Mouse (Mus musculus) hindbrain, embryonic 11.5 days (tissue): Measurements from ENCODE around the gene Itpr3. TPM values are rescaled to one million over a fixed set of nuclear protein-coding genes. Genes with fewer than 3 reads are reported as not detected.
A peak's percentile ranks its signal among the peaks of the same experiment; 100 is the strongest.

Experiments used
- ATAC-seq: fragments of 200-750 bp; cut with Nextera tagmentation; 2 replicates; pipeline ENCODE4 v1.8.0; 2017; ENCODE audit warnings: mild to moderate bottlenecking, moderate TSS enrichment, moderate library complexity; ENCODE audit not compliant: low FRiP score
- DNase-seq: peaks from one replicate; pipeline ENCODE4 v3.0.0-alpha.2; 2015; ENCODE audit warnings: low spot score
- H3K27ac ChIP-seq: fragments of 300-500 bp; sonication (generic); 2 replicates; pipeline ENCODE4 v1.5.1; 2014; ENCODE audit warnings: mild to moderate bottlenecking, low read depth, low read length
- H3K27me3 ChIP-seq: fragments of 300-500 bp; sonication (generic); 2 replicates; pipeline ENCODE4 v1.6.1; 2014; ENCODE audit warnings: mild to moderate bottlenecking, low read length, moderate library complexity, mixed read lengths; ENCODE audit not compliant: control insufficient read depth, insufficient read depth
- H3K36me3 ChIP-seq: fragments of 300-500 bp; sonication (generic); 2 replicates; pipeline ENCODE4 v1.6.1; 2014; ENCODE audit warnings: mild to moderate bottlenecking, low read length, moderate library complexity, mixed read lengths; ENCODE audit not compliant: control insufficient read depth, insufficient read depth
- H3K4me1 ChIP-seq: fragments of 300-500 bp; sonication (generic); replicated peaks from 2 replicates; pipeline ENCODE4 v1.6.1; 2014; ENCODE audit warnings: low read length, mixed read lengths; ENCODE audit not compliant: control insufficient read depth, insufficient read depth
- H3K4me2 ChIP-seq: fragments of 300-500 bp; sonication (generic); replicated peaks from 2 replicates; pipeline ENCODE4 v1.6.1; 2014; ENCODE audit warnings: mild to moderate bottlenecking, low read depth, low read length
- H3K4me3 ChIP-seq: fragments of 300-500 bp; sonication (generic); 2 replicates; pipeline ENCODE4 v1.5.1; 2014; ENCODE audit warnings: low read depth, low read length
- H3K9ac ChIP-seq: fragments of 300-500 bp; sonication (generic); 2 replicates; pipeline ENCODE4 v1.6.1; 2014; ENCODE audit warnings: low read depth, low read length
- H3K9me3 ChIP-seq: fragments of 300-500 bp; sonication (generic); 2 replicates; pipeline ENCODE4 v1.6.1; 2016; ENCODE audit warnings: low read length; ENCODE audit not compliant: control insufficient read depth
- whole genome bisulfite sequencing: fragments of 180-500 bp; shearing (Covaris S2); extraction: QIAGEN DNeasy Blood & Tissue Kit; methylation state at CpG from one replicate; pipeline ENCODE4 v1.1.7; 2014; 5-methylcytosine and 5-hydroxymethylcytosine counted together
- polyA plus RNA-seq: library from polyadenylated mRNA; unstranded; fragments of >200 nt; fragmentation: Nextera tagmentation; extraction: Ambion mirVana; gene quantifications from 2 replicates; pipeline ENCODE4 v1.2.1, GENCODE M21; 2014

The Itpr3 gene
- polyA plus RNA-seq, 1 experiment from 2014 or later: 1.3 TPM

GRCm38 (mm10) chr17:27122701-27123100 is 65.6 kb downstream of the Itpr3 start:
- H3K9ac ChIP-seq: no peak overlapping the region
- H3K4me1 ChIP-seq: peaks cover 7% of the 10 kb centered on the region; the same call in 1 of the 2 replicates
- H3K4me3 ChIP-seq: no peak overlapping the region
- 0 out of 2 replicates have a peak, but pooled peaks cover 5% of the 10 kb centered on the region for H3K36me3 ChIP-seq
- ATAC-seq: no peak
- WGBS: 94% methylated on average over 11 of the region's 11 CpGs
- H3K27ac ChIP-seq: no peak overlapping the region
- no peaks in the 10 kb centered on the region for H3K9me3 ChIP-seq
- no peak overlapping the region for H3K4me2 ChIP-seq
- H3K27me3 ChIP-seq: no peaks in the 10 kb centered on the region
- no peak for DNase-seq

GRCm38 (mm10) chr17:27123103-27123502 is 66.0 kb downstream of the Itpr3 start:
- Histone ChIP-seq H3K4me3 (no peak overlapping the region), H3K9me3 (no peaks in the 10 kb centered on the region), H3K4me2 (no peak overlapping the region), H3K36me3 (0 out of 2 replicates have a peak, but pooled peaks cover 5% of the 10 kb centered on the region), H3K4me1 (peaks cover 7% of the 10 kb centered on the region; the same call in 1 of the 2 replicates), H3K27ac (no peak overlapping the region), H3K27me3 (no peaks in the 10 kb centered on the region), H3K9ac (no peak overlapping the region)
- DNase-seq: no peak
- no peak for ATAC-seq
- WGBS: 91% methylated on average over 2 of the region's 2 CpGs

- 0 out of 2 replicates have a peak, but pooled peaks cover 5% of the 10 kb centered on the region for H3K36me3 ChIP-seq
- DNase-seq: no peak
- no peak overlapping the region for H3K4me3 ChIP-seq
- H3K4me1 ChIP-seq: peaks cover 7% of the 10 kb centered on the region; the same call in 1 of the 2 replicates
- H3K4me2 ChIP-seq: no peak overlapping the region
- H3K9ac ChIP-seq: no peak overlapping the region
- H3K9me3 ChIP-seq: no peaks in the 10 kb centered on the region
- WGBS: 85% methylated on average over 7 of the region's 7 CpGs
- H3K27ac ChIP-seq: no peak overlapping the region
- H3K27me3 ChIP-seq: no peaks in the 10 kb centered on the region
- ATAC-seq: no peak
Measured at GRCm38 (mm10) chr17:27123813-27124375, 66.8 kb downstream of the Itpr3 start.

- Histone ChIP-seq H3K9ac (no peak overlapping the region), H3K4me3 (no peak overlapping the region), H3K4me1 (peaks cover 5% of the 10 kb centered on the region; the same call in 1 of the 2 replicates), H3K27ac (no peak overlapping the region), H3K9me3 (no peaks in the 10 kb centered on the region), H3K36me3 (0 out of 2 replicates have a peak, but pooled peaks cover 5% of the 10 kb centered on the region), H3K4me2 (no peak overlapping the region), H3K27me3 (no peaks in the 10 kb centered on the region)
- ATAC-seq: no peak
- WGBS: 31% methylated on average over 12 of the region's 12 CpGs
- peak; percentile 85 for DNase-seq
Measured at GRCm38 (mm10) chr17:27125185-27125584, 68.1 kb downstream of the Itpr3 start.

- Histone ChIP-seq H3K9ac (no peak overlapping the region), H3K27ac (no peak overlapping the region), H3K27me3 (no peaks in the 10 kb centered on the region), H3K4me3 (no peak overlapping the region), H3K9me3 (no peaks in the 10 kb centered on the region), H3K36me3 (0 out of 2 replicates have a peak, but pooled peaks cover 5% of the 10 kb centered on the region), H3K4me2 (no peak overlapping the region), H3K4me1 (peaks cover 2% of the 10 kb centered on the region; the same call in 1 of the 2 replicates)
- no peak for DNase-seq
- WGBS: 79% methylated on average over 11 of the region's 11 CpGs
- no peak for ATAC-seq
Measured at GRCm38 (mm10) chr17:27125669-27126202, 68.6 kb downstream of the Itpr3 start.

- Histone ChIP-seq H3K27ac (no peak overlapping the region), H3K27me3 (no peaks in the 10 kb centered on the region), H3K9ac (no peak overlapping the region), H3K4me2 (no peak overlapping the region), H3K4me1 (no peaks in the 10 kb centered on the region), H3K9me3 (no peaks in the 10 kb centered on the region), H3K36me3 (0 out of 2 replicates have a peak, but pooled peaks cover 5% of the 10 kb centered on the region), H3K4me3 (no peak overlapping the region)
- DNase-seq (no peak), ATAC-seq (no peak)
- 80% methylated on average over 10 of the region's 10 CpGs for WGBS
Measured at GRCm38 (mm10) chr17:27126974-27127373, 69.9 kb downstream of the Itpr3 start.

- H3K4me1 ChIP-seq: peaks cover 2% of the 10 kb centered on the region
- no peak overlapping the region for H3K9ac ChIP-seq
- H3K36me3 ChIP-seq: no peaks in the 10 kb centered on the region
- DNase-seq: no peak
- no peaks in the 10 kb centered on the region for H3K27me3 ChIP-seq
- no peak overlapping the region for H3K4me2 ChIP-seq
- H3K4me3 ChIP-seq: no peak overlapping the region
- no peak overlapping the region for H3K27ac ChIP-seq
- no peak for ATAC-seq
- 84% methylated on average over 5 of the region's 5 CpGs for WGBS
- no peaks in the 10 kb centered on the region for H3K9me3 ChIP-seq
Measured at GRCm38 (mm10) chr17:27128189-27128588, 71.1 kb downstream of the Itpr3 start.

GRCm38 (mm10) chr17:27129291-27129690 is 72.2 kb downstream of the Itpr3 start:
- ATAC-seq: no peak
- Histone ChIP-seq H3K9me3 (no peaks in the 10 kb centered on the region), H3K27ac (no peak overlapping the region), H3K9ac (no peak overlapping the region), H3K4me3 (no peak overlapping the region), H3K4me1 (peaks cover 4% of the 10 kb centered on the region), H3K27me3 (no peaks in the 10 kb centered on the region), H3K4me2 (no peak overlapping the region), H3K36me3 (no peaks in the 10 kb centered on the region)
- DNase-seq: no peak
- 91% methylated on average over 13 of the region's 13 CpGs for WGBS

GRCm38 (mm10) chr17:27129819-27130218 is 72.7 kb downstream of the Itpr3 start:
- WGBS: 88% methylated on average over 7 of the region's 7 CpGs
- ATAC-seq (no peak), DNase-seq (no peak)
- no peaks in the 10 kb centered on the region for H3K36me3 ChIP-seq
- no peak overlapping the region for H3K27ac ChIP-seq
- H3K4me2 ChIP-seq: no peak overlapping the region
- H3K9ac ChIP-seq: no peak overlapping the region
- no peaks in the 10 kb centered on the region for H3K9me3 ChIP-seq
- no peak overlapping the region for H3K4me3 ChIP-seq
- H3K4me1 ChIP-seq: peaks cover 4% of the 10 kb centered on the region
- no peaks in the 10 kb centered on the region for H3K27me3 ChIP-seq
